Mouse (Mus musculus): ENCODE measurements around the gene Wdfy4. TPM values are rescaled to one million over a fixed set of nuclear protein-coding genes. Genes with fewer than 3 reads are reported as not detected.
A peak's percentile ranks its signal among the peaks of the same experiment; 100 is the strongest.

Gene Wdfy4
- polyA plus RNA-seq (2015; fragmentation: Nextera tagmentation; extraction: Ambion mirVana), result 0.58 and 0.67 TPM in 2 replicates

GRCm38 (mm10) chr14:33185068-33185800, at the start of gene Wdfy4:
TSS of gene Wdfy4 (minus strand) at chr14:33185508.
- no peaks in the 10 kb centered on the region for H3K9me3 ChIP-seq
- 82% methylated on average over 11 of the region's 11 CpGs for WGBS

GRCm38 (mm10) chr14:33232048-33232447, 46.7 kb upstream of the Wdfy4 start:
- H3K9ac ChIP-seq, result no peak overlapping the region
- no peaks in the 10 kb centered on the region for H3K4me1 ChIP-seq
- no peak for ATAC-seq (ENCODE audit: insufficient number of reproducible peaks, low FRiP score, low TSS enrichment, low read depth)
- H3K4me3 ChIP-seq, result no peak overlapping the region
- H3K27me3 ChIP-seq, result no peaks in the 10 kb centered on the region
- 70% methylated on average over 5 of the region's 5 CpGs for WGBS
- no peaks in the 10 kb centered on the region for H3K36me3 ChIP-seq
- no peak overlapping the region for H3K27ac ChIP-seq
- no peaks in the 10 kb centered on the region for H3K9me3 ChIP-seq
- H3K4me2 ChIP-seq, result no peak overlapping the region

More at GRCm38 (mm10) chr14:33185068-33185800, at the start of gene Wdfy4:
- no peak for ATAC-seq (ENCODE audit: insufficient number of reproducible peaks, low FRiP score, low TSS enrichment, low read depth)
- H3K27ac ChIP-seq, result no peak within 1 kb of the TSS
- H3K27me3 ChIP-seq, result no peaks in the 10 kb centered on the region
- H3K4me2 ChIP-seq, result no peak within 1 kb of the TSS
- no peak within 1 kb of the TSS for H3K4me3 ChIP-seq
- peaks cover 3% of the 10 kb centered on the region; the same call in 1 of the 2 replicates for H3K4me1 ChIP-seq
- no peaks in the 10 kb centered on the region for H3K36me3 ChIP-seq
- no peak within 1 kb of the TSS for H3K9ac ChIP-seq

GRCm38 (mm10) chr14:33231311-33231710, 46.0 kb upstream of the Wdfy4 start:
- Histone ChIP-seq H3K4me3 (no peak overlapping the region), H3K27me3 (no peaks in the 10 kb centered on the region), H3K4me2 (no peak overlapping the region), H3K4me1 (no peaks in the 10 kb centered on the region), H3K27ac (no peak overlapping the region), H3K9ac (no peak overlapping the region), H3K36me3 (no peaks in the 10 kb centered on the region), H3K9me3 (no peaks in the 10 kb centered on the region)
- no peak for ATAC-seq (ENCODE audit: insufficient number of reproducible peaks, low FRiP score, low TSS enrichment, low read depth)
- WGBS, result 88% methylated on average over 3 of the region's 3 CpGs

GRCm38 (mm10) chr14:33230672-33231071, 45.4 kb upstream of the Wdfy4 start:
- ATAC-seq (ENCODE audit: insufficient number of reproducible peaks, low FRiP score, low TSS enrichment, low read depth), result no peak
- no peaks in the 10 kb centered on the region for H3K27me3 ChIP-seq

GRCm38 (mm10) chr14:33225235-33225634, 39.9 kb upstream of the Wdfy4 start:
- WGBS, result 92% methylated on average over 4 of the region's 4 CpGs
- ATAC-seq (ENCODE audit: insufficient number of reproducible peaks, low FRiP score, low TSS enrichment, low read depth), result no peak
- Histone ChIP-seq H3K27ac (no peak overlapping the region), H3K4me2 (no peak overlapping the region), H3K27me3 (no peaks in the 10 kb centered on the region), H3K4me1 (no peaks in the 10 kb centered on the region), H3K9me3 (no peaks in the 10 kb centered on the region), H3K9ac (no peak overlapping the region), H3K36me3 (no peaks in the 10 kb centered on the region), H3K4me3 (no peak overlapping the region)

More at GRCm38 (mm10) chr14:33230672-33231071, 45.4 kb upstream of the Wdfy4 start:
- Histone ChIP-seq H3K27ac (no peak overlapping the region), H3K36me3 (no peaks in the 10 kb centered on the region), H3K9ac (no peak overlapping the region), H3K4me1 (no peaks in the 10 kb centered on the region), H3K4me2 (no peak overlapping the region), H3K4me3 (no peak overlapping the region), H3K9me3 (no peaks in the 10 kb centered on the region)
- WGBS, result 81% methylated on average over 4 of the region's 4 CpGs

- Histone ChIP-seq H3K27ac (no peak overlapping the region), H3K36me3 (no peaks in the 10 kb centered on the region), H3K27me3 (peaks cover 25% of the 10 kb centered on the region), H3K4me2 (no peak overlapping the region), H3K4me1 (peaks cover 6% of the 10 kb centered on the region), H3K9me3 (no peaks in the 10 kb centered on the region), H3K9ac (no peak overlapping the region), H3K4me3 (no peak overlapping the region)
- no peak for ATAC-seq (ENCODE audit: insufficient number of reproducible peaks, low FRiP score, low TSS enrichment, low read depth)
- WGBS, result 82% methylated on average over 19 of the region's 19 CpGs
Observed at GRCm38 (mm10) chr14:33216343-33217208, 31.3 kb upstream of the Wdfy4 start.

- Histone ChIP-seq H3K9me3 (no peaks in the 10 kb centered on the region), H3K4me2 (no peak overlapping the region), H3K27ac (no peak overlapping the region), H3K4me3 (no peak overlapping the region), H3K36me3 (no peaks in the 10 kb centered on the region), H3K4me1 (peaks cover 6% of the 10 kb centered on the region), H3K27me3 (peaks cover 25% of the 10 kb centered on the region), H3K9ac (no peak overlapping the region)
- WGBS, result 35% methylated on average over 1 of the region's 1 CpGs
- no peak for ATAC-seq (ENCODE audit: insufficient number of reproducible peaks, low FRiP score, low TSS enrichment, low read depth)
Observed at GRCm38 (mm10) chr14:33215163-33215562, 29.9 kb upstream of the Wdfy4 start.

- no peak overlapping the region for H3K27ac ChIP-seq
- H3K4me3 ChIP-seq, result no peak overlapping the region
- 21% methylated on average over 4 of the region's 4 CpGs for WGBS
- no peak for ATAC-seq (ENCODE audit: insufficient number of reproducible peaks, low FRiP score, low TSS enrichment, low read depth)
- H3K4me2 ChIP-seq, result no peak overlapping the region
- H3K36me3 ChIP-seq, result no peaks in the 10 kb centered on the region
- H3K4me1 ChIP-seq, result peaks cover 6% of the 10 kb centered on the region
- peaks cover 25% of the 10 kb centered on the region for H3K27me3 ChIP-seq
- no peak overlapping the region for H3K9ac ChIP-seq
- no peaks in the 10 kb centered on the region for H3K9me3 ChIP-seq
Observed at GRCm38 (mm10) chr14:33214767-33215128, 29.4 kb upstream of the Wdfy4 start.

- H3K36me3 ChIP-seq, result no peaks in the 10 kb centered on the region
- H3K4me2 ChIP-seq, result peak within 1 kb of the TSS; percentile 25
- no peaks in the 10 kb centered on the region for H3K9me3 ChIP-seq
- no peak within 1 kb of the TSS for H3K27ac ChIP-seq
- H3K27me3 ChIP-seq, result peaks cover 25% of the 10 kb centered on the region
- H3K9ac ChIP-seq, result no peak within 1 kb of the TSS
- peaks cover 6% of the 10 kb centered on the region for H3K4me1 ChIP-seq
- no peak within 1 kb of the TSS for H3K4me3 ChIP-seq
- ATAC-seq (ENCODE audit: insufficient number of reproducible peaks, low FRiP score, low TSS enrichment, low read depth), result peak; percentile 45
- WGBS, result 15% methylated on average over 28 of the region's 28 CpGs
Observed at GRCm38 (mm10) chr14:33213823-33214766, 28.8 kb upstream of the Wdfy4 start, which contains the start of gene Arhgap22. TSS of gene Arhgap22 (plus strand) at chr14:33214026.

GRCm38 (mm10) chr14:33212958-33213309, 27.6 kb upstream of the Wdfy4 start:
- peaks cover 25% of the 10 kb centered on the region for H3K27me3 ChIP-seq
- ATAC-seq (ENCODE audit: insufficient number of reproducible peaks, low FRiP score, low TSS enrichment, low read depth), result no peak
- WGBS, result 87% methylated on average over 12 of the region's 12 CpGs

GRCm38 (mm10) chr14:33212271-33212957, 27.1 kb upstream of the Wdfy4 start:
- ATAC-seq (ENCODE audit: insufficient number of reproducible peaks, low FRiP score, low TSS enrichment, low read depth), result no peak
- no peaks in the 10 kb centered on the region for H3K9me3 ChIP-seq
- peaks cover 25% of the 10 kb centered on the region for H3K27me3 ChIP-seq
- 52% methylated on average over 5 of the region's 5 CpGs for WGBS
- no peaks in the 10 kb centered on the region for H3K36me3 ChIP-seq
- no peak overlapping the region for H3K4me3 ChIP-seq
- H3K27ac ChIP-seq, result no peak overlapping the region
- peaks cover 6% of the 10 kb centered on the region for H3K4me1 ChIP-seq
- no peak overlapping the region for H3K4me2 ChIP-seq
- no peak overlapping the region for H3K9ac ChIP-seq

More at GRCm38 (mm10) chr14:33212958-33213309, 27.6 kb upstream of the Wdfy4 start:
- H3K4me3 ChIP-seq, result no peak overlapping the region
- no peaks in the 10 kb centered on the region for H3K9me3 ChIP-seq
- H3K4me1 ChIP-seq, result peaks cover 6% of the 10 kb centered on the region
- H3K27ac ChIP-seq, result no peak overlapping the region
- no peaks in the 10 kb centered on the region for H3K36me3 ChIP-seq
- H3K4me2 ChIP-seq, result no peak overlapping the region
- no peak overlapping the region for H3K9ac ChIP-seq

Measured in limb, embryonic 15.5 days (tissue).